Mouse (Mus musculus) gastrocnemius, adult 2 months (tissue): ENCODE measurements around the gene Rgl2. TPM values are rescaled to one million over a fixed set of nuclear protein-coding genes. Genes with fewer than 3 reads are reported as not detected.
"Not testable (repeated sequence)": the region's sequence is repeated elsewhere in the genome, so short reads cannot be mapped to it uniquely, and the experiment has no call there.

ENCODE experiments used
- DNase-seq: peaks from one replicate; pipeline ENCODE4 v3.0.0; 2022
- H3K27ac ChIP-seq: fragments of 200-600 bp; 2 replicates; pipeline ENCODE4 v1.8.1; 2022; ENCODE audit warnings: mild to moderate bottlenecking
- H3K4me3 ChIP-seq: fragments of 200-600 bp; 2 replicates; pipeline ENCODE4 v1.8.1; 2022; ENCODE audit warnings: mild to moderate bottlenecking, moderate library complexity
- CTCF ChIP-seq: fragments of 200-600 bp; IDR thresholded peaks from 2 replicates; pipeline ENCODE4 v1.8.1; 2022; ENCODE audit warnings: antibody characterized with exemption, mild to moderate bottlenecking, moderate library complexity
- intact Hi-C: fragments of 180-260 bp; cut with DNase I; formaldehyde crosslinking; loops from one replicate; pipeline ENCODE4 v1.15.1; 2025
- long read RNA-seq, 2 experiments: library from polyadenylated mRNA; stranded (forward); transcript quantifications; one replicate each; pipeline ENCODE4 v2.0.0; 2021
- total RNA-seq, 2 experiments: library from RNA; stranded (reverse); gene quantifications; 2 replicates each; pipeline ENCODE4 v1.2.3; 2021

The Rgl2 gene
- total RNA-seq: 10 to 100 TPM; 31.4 to 34.0 TPM
- long read RNA-seq, experiment 1, transcript Rgl2-201 (18 exons, 3,252 nt): major isoform, 26 of 41 reads
- long read RNA-seq, experiment 1, partial matches to known transcripts: 6 of 41 reads
- long read RNA-seq, experiment 1, other reads (novel, unspliced or antisense): 9 of 41 reads
- long read RNA-seq, experiment 2, transcript Rgl2-201 (18 exons, 3,252 nt): major isoform, 28 of 38 reads
- long read RNA-seq, experiment 2, partial matches to known transcripts: 4 of 38 reads
- long read RNA-seq, experiment 2, other reads (novel, unspliced or antisense): 6 of 38 reads

DNA sequence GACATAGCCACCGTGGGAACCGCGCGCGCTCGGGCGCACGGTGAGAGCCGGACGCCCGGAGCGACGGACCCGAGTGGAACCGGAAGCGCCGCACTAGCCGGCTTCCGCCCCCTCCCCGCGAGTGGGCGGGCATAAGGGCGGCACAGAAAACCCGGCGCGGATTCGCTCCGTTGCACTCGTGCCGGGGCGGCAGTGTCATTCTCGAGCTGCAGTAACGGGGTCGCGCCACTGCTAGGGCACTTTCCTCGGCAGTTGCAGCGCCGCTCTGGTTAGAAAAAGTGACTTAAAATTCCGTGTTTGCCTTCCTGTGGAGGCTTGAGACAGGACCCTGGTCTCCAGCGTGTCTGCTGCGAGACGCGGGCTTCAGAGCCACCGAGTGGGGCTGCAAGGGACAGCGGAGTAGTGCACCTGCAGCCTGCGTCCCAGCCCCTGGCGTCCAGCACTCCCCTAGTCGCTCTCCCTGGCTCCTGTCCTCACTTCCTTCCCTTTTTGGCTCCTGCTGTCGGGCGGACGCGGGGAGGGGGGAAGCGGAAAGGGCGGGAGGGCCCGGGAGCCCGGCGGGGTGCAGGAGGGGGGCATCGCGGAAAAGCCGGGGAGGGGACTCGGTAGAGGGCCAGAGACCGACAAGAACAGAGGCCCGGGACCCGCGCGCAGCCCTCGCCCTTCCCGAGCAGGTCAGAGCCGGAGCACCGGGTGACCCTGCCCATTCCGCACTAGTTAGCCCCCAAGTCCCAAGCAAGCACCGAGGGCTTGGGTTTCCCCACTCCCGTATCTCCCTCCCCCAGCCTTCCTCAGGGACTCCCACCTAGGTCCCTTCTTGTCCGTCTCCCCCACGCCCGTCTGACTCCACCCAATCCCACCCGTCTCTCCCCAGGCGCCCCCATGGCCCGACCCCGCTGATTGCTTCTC lies at the start of gene Rgl2:
TSS of gene Rgl2 (plus strand) at position 173 of the 909 bp plus-strand sequence.
- peak; percentile 96 for DNase-seq
- Histone ChIP-seq H3K4me3 (peak within 1 kb of the TSS; percentile 77), H3K27ac (peak within 1 kb of the TSS; percentile 94)
- peak; percentile 44 for TF ChIP-seq CTCF
- intact Hi-C loops: no loop called here

DNA sequence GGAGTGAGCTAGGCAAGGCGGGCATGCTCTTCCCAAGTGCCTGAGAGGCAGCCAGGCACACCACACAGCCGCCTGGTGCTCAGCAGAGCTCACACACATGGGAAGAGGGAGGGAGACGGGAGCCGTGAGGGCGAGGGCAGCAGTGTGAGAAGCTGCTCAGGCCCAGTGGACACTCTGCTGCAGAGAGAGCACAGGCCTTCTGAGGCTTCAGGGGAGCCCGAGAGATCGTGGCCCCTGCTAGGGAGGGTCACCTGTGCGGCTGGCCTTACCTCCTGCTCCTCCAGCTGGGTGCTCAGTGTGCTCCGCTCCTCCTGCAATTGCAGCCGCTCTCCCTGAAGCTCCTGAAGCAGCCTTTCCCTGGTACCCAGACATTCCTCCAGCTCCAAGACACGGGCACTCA lies 45.0 kb upstream of the Rgl2 start:
- DNase-seq, intact Hi-C loops, H3K27ac ChIP-seq, H3K4me3 ChIP-seq: not testable (repeated sequence)

DNA sequence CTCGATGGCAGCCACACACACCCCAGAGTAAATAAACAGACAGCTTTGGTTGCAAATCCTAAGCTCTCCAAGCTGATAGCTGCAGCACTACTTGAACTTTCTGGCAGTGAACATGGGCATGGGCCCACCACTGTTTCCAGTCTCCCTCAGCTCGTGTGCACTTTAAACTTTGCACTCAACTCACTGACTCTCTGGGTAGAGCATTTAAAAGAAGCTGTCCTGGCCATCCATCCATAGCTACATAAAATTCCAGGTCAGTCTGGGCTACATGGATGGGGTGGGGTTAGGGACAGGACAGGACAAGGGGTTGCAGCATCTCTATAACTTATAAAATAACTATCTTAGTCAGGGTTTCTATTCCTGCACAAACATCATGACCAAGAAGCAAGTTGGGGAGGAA lies 41.5 kb upstream of the Rgl2 start:
- intact Hi-C loops, H3K27ac ChIP-seq, H3K4me3 ChIP-seq, DNase-seq: not testable (repeated sequence)

DNA sequence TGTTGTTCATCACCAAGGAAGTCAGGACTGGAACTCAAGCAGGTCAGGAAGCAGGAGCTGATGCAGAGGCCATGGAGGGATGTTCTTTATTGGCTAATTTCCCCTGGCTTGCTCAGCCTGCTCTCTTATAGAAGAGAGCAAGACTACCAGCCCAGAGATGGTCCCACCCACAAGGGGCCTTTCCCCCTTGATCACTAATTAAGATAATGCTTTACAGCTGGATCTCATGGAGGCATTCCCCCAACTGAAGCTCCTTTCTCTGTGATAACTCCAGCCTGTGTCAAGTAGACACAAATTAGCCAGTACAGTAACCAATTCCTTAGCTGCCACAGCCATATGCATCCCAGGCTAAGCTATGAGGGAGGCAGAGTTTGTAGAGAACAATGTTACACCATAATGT lies 41.1 kb upstream of the Rgl2 start:
- H3K4me3 ChIP-seq, intact Hi-C loops, H3K27ac ChIP-seq, DNase-seq: not testable (repeated sequence)

DNA sequence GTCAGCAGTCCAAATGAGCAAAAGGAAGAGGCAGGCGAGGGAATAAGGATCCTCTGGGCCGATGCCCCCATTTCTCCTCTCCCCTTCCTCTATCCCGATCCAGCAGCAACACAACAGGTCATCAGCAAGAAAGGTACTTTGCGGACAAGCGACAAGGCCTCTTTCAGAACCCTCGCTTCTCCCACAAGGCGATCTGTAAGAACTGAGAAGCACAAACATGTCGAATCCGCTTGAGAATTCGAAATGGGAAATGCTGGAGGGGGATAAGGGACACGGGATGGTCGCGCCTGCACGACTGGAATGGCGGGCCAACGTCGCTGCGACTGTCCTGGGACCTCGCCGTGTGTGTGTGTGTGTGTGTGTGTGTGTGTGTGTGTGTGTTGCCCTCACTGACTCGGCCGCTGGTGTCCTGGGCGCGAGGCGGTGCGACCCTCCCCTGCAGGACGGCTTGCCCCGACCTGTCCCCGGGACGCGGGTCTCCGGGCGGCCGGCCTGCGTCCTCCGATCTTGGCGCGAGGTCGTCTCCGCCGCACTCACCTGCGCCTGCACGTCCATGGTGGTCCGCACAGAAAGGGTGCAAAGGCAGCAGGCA lies 39.3 kb upstream of the Rgl2 start:
- DNase-seq, intact Hi-C loops: not testable (repeated sequence)
- 0 out of 2 replicates have a peak overlapping the region, but pooled peaks have one; percentile 24 for H3K27ac ChIP-seq
- H3K4me3 ChIP-seq: peak overlapping the region; percentile 88

DNA sequence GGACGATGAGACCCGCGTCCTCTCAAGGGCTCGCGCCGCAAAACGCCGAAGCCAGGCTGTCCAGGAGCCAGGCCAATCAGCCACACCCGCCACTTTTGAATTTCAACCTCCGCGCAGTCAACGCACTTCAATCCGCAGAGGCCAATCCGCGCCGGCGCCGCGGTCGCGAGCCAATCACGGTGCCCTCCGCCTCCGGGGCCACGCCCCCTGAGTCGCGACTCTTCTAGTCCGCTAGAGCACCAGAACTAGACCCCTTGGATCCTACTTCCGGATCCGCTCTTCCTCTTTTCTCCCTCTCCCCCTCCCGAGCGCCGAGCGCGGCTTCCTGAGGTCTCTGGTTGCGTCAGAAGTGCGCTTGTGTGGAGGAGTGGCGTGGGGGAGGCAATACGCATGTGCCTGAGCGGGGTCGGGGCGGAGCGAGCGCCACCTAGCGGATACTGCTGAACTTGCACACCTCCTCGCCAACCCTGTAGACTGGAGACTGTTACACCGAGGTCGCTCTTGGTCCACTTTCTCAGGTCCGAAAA lies 38.7 kb upstream of the Rgl2 start, which contains the start of gene Kifc1:
TSS of gene Kifc1 (minus strand) at position 129 of the 527 bp plus-strand sequence.
- intact Hi-C loops: no loop called here
- Histone ChIP-seq H3K4me3 (peak within 1 kb of the TSS; percentile 88), H3K27ac (peak within 1 kb of the TSS; percentile 73)
- no peak; the same call in none of the 2 replicates for TF ChIP-seq CTCF
- DNase-seq: peak; percentile 99

DNA sequence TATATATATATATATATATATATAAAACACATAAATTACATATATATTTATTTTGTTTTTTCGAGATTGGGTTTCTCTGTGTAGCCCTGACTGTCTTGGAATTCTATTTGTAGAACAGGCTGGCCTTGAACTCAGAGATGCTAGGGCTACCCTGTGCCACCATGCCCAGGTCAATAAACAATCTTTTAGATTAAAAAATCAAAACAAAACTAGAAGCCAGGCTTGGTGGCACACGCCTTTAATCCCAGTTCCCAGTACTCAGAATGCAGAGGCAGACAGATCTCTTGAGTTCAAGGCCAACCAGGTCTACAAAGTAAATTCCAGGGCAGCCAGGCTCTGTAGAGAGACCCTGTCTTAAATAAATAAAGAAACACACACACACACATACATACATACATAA lies 38.0 kb upstream of the Rgl2 start:
- no peak for DNase-seq
- H3K27ac ChIP-seq: no peak overlapping the region
- intact Hi-C loops: no loop called here
- TF ChIP-seq CTCF: no peak
- H3K4me3 ChIP-seq: no peak overlapping the region

DNA sequence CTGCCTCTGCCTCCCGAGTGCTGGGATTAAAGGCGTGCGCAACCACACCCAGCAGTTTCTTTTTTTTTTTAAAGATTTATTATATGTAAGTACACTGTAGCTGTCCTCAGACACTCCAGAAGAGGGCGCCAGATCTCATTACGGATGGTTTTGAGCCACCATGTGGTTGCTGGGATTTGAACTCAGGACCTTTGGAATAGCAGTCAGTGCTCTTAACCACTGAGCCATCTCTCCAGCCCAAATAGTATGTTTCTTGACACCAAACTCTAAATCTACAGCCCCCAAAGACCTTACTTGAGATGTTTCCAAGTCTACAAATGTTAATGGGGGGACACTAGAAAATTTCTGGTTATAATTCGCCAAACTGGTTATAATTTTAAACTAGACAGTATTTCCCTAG lies 37.5 kb upstream of the Rgl2 start:
- H3K4me3 ChIP-seq, DNase-seq, intact Hi-C loops, H3K27ac ChIP-seq: not testable (repeated sequence)
- TF ChIP-seq CTCF: peak; percentile 44

DNA sequence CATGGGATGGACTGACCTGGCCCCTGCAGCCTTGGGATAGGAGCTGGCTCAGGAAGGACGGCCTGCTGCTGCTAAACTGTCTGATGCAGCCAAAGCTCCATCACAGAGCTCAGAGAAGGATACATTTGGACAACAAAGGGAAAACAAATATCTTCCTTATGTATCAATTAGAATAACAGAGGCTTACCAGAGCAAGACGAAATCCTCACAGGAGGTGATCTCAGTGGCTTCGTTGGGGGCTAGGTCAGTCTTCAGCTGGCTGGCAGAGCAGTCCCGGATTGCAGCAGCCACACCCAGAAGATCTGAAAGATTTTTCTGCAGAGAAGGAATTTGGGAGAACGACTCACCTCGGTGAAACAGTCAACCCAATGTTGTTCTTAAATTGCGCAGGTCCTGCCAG lies 36.9 kb upstream of the Rgl2 start:
- intact Hi-C loops: no loop called here
- H3K27ac ChIP-seq: no peak overlapping the region
- H3K4me3 ChIP-seq: no peak overlapping the region
- TF ChIP-seq CTCF: no peak
- no peak for DNase-seq

DNA sequence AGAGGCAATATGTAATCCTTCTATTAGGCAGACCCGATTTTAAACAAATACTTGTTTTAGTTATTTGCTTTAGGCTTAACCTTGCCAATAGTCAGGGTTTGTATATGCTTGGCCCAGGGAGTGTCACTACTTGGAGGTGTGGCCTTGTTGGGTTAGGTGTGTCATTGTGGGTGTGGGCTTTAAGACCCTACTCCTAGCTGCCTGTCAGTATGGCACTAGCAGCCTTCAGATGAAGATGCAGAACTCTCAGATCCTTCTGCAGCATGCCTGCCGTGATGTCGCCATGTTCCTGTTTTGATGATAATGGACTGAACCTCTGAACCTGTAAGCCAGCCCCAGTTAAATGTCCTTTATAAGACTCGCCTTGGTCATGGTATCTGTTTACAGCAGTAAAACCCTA lies 36.3 kb upstream of the Rgl2 start:
- intact Hi-C loops, H3K27ac ChIP-seq, DNase-seq: not testable (repeated sequence)

DNA sequence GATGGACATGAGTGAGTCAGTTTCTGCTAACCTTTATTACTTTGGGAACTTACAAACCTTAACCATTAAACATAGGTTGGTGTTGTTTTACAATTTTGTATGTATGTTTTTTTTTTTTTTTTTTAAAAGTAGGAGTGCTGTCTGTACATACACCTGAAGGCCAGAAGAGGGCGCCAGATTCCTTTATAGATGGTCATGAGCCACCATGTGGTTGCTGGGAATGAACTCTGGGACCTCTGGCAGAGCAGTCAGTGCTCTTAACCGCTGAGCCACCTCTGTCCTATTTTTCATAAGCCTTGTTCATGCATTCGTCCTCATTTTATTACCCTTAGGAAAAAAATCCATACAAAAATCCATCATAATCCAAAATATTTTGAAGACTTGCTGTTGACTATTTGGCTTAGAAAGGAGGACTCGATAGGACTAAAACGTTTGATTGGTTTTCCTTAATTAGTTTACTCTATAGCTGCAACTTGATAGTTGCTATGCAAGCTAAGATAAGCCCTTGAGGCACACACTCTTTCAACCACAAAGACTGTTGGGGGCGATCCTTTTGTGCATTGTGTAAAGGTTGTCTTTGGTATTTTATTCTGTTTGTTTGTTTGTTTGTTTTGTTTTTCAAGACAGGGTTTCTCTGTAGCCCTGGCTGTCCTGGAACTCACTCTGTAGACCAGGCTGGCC lies 32.1 kb upstream of the Rgl2 start:
- peak; percentile 70 for TF ChIP-seq CTCF
- Histone ChIP-seq H3K27ac (peak overlapping the region; percentile 38), H3K4me3 (no peak overlapping the region)
- intact Hi-C loops: no loop called here
- no peak for DNase-seq

More for the DNA sequence above, 36.3 kb upstream of the Rgl2 start:
- not testable (repeated sequence) for H3K4me3 ChIP-seq

DNA sequence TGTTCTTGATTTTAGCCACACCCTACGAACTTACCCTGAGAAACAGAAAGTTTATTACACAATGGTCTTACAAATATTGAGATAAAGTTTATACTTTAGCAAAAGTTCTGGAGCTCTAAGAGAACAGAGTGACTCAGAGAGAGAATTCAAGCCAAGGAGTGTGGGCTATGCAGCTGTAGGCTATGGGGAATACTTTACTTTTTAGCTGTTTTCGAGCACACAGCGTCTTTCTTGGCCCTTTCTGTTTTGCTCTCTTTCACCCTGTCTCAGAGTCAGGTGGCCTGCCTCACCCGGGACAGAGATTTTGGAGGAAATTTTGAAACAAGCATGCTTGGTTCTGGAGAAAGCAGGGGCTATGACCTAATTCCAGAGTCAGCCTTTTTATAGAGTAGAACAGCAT lies 31.1 kb upstream of the Rgl2 start:
- intact Hi-C loops: not testable (repeated sequence)

More for the DNA sequence above, 31.1 kb upstream of the Rgl2 start:
- DNase-seq, H3K4me3 ChIP-seq: not testable (repeated sequence)
- peak overlapping the region; percentile 43; the same call in 1 of the 2 replicates for H3K27ac ChIP-seq
